Mouse (Mus musculus): Measurements from ENCODE around the gene 4930544D05Rik. TPM values are rescaled to one million over a fixed set of nuclear protein-coding genes. Genes with fewer than 3 reads are reported as not detected.

The 4930544D05Rik gene
- polyA plus RNA-seq, 1 experiment from 2014 or later, result not detected

DNA sequence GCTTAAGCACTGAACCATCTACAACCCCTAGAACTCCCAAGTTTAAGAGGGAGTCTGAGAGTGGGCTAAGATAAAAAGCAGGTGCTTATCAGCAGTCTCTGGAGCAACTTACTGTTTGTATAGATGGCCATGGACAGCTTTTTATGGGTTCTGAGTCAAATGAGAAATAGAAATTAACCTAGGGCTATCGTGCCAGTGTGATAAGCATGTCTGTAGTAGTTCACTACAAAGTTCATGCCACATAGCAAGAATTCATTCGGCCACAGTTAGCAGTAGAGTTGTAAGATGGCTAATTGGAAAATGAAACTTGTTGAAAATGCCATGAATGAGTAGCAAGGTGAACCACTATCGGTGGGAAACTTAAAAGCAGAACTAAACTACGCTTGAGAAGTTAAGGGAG is 32.9 kb downstream of the 4930544D05Rik start:
- H3K36me3 ChIP-seq, result peaks cover 75% of the 10 kb centered on the region
- 86% methylated on average over 4 of the region's 4 CpGs for WGBS
- peak overlapping the region; percentile 90 for H3K4me3 ChIP-seq
- H3K27me3 ChIP-seq (ENCODE audit: low read depth, poor library complexity, severe bottlenecking), result no peaks in the 10 kb centered on the region
- no peaks in the 10 kb centered on the region for H3K9me3 ChIP-seq (replicated peaks)
- no peak for DNase-seq (ENCODE audit: low spot score)
- H3K4me1 ChIP-seq, result peaks cover 57% of the 10 kb centered on the region
- no peak overlapping the region for H3K27ac ChIP-seq (replicated peaks)

DNA sequence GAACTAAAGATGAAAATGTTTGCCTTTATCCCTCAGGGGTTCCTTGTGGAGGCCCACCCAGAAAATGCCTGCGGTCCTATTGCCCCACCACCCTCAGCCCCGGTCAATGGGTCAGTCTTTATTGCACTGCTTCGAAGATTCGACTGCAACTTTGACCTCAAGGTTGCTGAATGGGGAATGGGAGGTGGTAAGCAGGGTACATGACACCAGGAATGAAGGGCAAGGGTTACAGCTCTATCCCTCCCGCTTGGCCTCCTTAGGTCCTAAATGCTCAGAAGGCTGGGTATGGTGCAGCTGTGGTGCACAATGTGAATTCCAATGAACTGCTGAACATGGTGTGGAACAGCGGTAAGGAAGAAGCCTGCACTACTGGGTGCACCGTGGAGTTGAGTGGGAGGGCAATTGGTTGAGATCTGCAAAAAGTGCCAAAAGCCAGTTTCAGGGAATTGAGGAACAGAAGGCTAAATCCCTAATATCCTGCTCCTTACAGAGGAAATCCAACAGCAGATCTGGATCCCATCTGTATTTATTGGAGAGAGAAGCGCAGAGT is 33.6 kb downstream of the 4930544D05Rik start:
- H3K9me3 ChIP-seq (replicated peaks), result no peaks in the 10 kb centered on the region
- DNase-seq (ENCODE audit: low spot score), result no peak
- H3K27me3 ChIP-seq (ENCODE audit: low read depth, poor library complexity, severe bottlenecking), result no peaks in the 10 kb centered on the region
- H3K4me3 ChIP-seq, result peak overlapping the region; percentile 90; the same call in 1 of the 2 replicates
- peaks cover 68% of the 10 kb centered on the region for H3K36me3 ChIP-seq
- peaks cover 57% of the 10 kb centered on the region for H3K4me1 ChIP-seq
- 85% methylated on average over 8 of the region's 8 CpGs for WGBS
- H3K27ac ChIP-seq (replicated peaks), result no peak overlapping the region

DNA sequence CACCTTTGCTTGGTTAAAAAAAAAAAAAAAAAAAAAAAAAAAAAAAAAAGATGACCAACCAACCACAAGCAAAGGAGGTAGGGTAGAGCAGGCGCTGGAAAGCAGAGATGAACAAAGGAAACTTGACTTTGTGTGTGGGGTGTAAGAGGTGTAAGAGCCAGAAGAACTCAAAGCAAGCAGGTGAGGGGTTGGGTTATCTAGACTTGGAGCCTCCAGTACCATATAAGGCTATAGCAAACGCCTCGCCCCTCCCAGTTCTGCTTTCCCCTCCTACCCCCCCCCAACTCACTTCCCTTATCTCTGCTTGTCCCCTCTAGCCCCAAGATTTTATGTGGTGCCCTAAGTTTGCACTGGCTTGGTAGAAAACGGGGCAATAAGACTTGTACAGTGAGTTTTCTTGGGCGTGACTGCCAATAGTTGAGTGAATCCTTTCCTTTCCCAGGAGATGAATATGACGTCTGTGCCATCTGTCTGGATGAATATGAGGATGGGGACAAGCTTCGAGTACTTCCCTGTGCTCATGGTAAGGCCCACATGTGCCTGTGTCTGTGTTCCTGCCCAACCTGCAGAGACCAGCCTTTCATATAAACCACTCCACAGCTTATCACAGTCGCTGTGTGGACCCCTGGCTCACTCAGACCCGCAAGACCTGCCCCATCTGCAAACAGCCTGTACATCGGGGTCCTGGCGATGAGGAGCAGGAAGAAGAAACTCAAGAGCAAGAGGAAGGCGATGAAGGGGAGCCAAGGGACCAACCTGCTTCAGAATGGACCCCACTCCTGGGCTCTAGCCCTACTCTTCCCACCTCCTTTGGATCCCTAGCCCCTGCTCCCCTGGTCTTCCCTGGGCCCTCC is 34.9 kb downstream of the 4930544D05Rik start:
- H3K27me3 ChIP-seq (ENCODE audit: low read depth, poor library complexity, severe bottlenecking), result no peaks in the 10 kb centered on the region
- no peak for DNase-seq (ENCODE audit: low spot score)
- H3K27ac ChIP-seq (replicated peaks), result no peak overlapping the region
- 81% methylated on average over 12 of the region's 12 CpGs for WGBS
- peaks cover 55% of the 10 kb centered on the region for H3K36me3 ChIP-seq
- H3K4me1 ChIP-seq, result peaks cover 60% of the 10 kb centered on the region
- no peaks in the 10 kb centered on the region for H3K9me3 ChIP-seq (replicated peaks)
- H3K4me3 ChIP-seq, result peak overlapping the region; percentile 18; the same call in 1 of the 2 replicates

DNA sequence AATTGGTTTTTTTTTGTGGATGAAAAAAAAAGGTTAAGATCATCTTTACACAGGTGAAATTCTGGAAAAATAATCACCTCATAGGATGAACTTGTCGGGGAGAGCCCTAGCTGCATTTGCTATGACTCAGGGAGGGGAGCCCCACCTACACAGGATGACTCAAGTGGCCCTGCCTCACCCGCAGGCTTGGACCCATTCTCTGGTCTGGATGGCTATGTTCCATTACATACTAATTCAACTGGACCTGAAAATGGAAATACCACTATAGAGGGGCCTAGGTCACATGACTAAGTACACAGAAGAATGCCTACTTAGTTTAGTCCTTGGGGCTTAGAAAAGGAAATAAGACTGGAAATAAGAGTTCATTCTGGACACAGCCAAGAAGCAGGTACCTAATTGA is 35.7 kb downstream of the 4930544D05Rik start:
- Histone ChIP-seq H3K27me3 (ENCODE audit: low read depth, poor library complexity, severe bottlenecking) (no peaks in the 10 kb centered on the region), H3K9me3 (replicated peaks) (no peaks in the 10 kb centered on the region), H3K4me1 (peaks cover 60% of the 10 kb centered on the region), H3K4me3 (peak overlapping the region; percentile 18; the same call in 1 of the 2 replicates), H3K27ac (replicated peaks) (no peak overlapping the region), H3K36me3 (peaks cover 51% of the 10 kb centered on the region)
- no peak for DNase-seq (ENCODE audit: low spot score)
- 90% methylated on average over 2 of the region's 2 CpGs for WGBS

DNA sequence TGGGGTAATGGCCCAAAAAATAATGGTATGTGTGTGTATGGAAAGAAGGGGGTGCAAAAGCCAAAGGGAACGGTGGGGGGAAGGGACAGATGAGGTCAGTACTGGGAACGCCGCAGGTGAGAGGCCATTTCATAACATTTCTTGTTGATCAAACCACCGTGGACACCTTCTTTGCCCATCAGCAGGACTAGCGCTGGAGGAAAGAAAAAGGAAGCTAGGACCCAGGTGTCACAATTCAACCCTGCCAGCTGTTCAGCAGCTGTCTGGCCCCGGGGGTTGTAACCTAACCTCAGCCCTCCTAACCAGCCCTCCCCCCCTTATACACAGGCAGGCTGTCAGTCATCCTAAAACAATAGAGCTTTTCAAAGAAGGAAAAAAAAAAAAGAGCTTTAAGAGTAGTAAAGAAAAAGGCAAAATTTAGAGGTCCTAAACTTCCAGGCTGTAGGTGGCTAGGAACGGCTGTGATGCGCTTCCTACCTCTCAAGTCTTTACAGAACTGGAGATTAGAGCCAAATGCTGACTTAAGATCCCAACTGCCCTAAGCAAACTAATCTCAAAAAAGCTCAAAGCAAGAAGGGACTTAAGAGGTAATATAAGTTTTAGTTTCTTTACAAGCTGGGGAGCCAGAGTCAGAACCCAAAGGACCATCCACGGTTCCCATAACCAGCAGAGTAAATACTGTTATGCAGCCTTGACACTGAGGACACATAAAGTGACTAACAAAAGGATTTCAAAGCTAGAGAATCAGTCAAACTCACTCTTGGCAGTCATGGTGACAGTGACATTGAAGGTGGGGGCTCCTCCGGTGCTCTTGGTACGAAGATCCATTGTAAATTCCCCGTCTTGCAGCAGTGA is 36.6 kb downstream of the 4930544D05Rik start:
- H3K4me3 ChIP-seq, result peak overlapping the region; percentile 100
- peaks cover 66% of the 10 kb centered on the region for H3K4me1 ChIP-seq
- H3K9me3 ChIP-seq (replicated peaks), result no peaks in the 10 kb centered on the region
- WGBS, result 76% methylated on average over 12 of the region's 12 CpGs
- peak overlapping the region; percentile 99; the same call in 1 of the 2 replicates for H3K27ac ChIP-seq (replicated peaks)
- H3K27me3 ChIP-seq (ENCODE audit: low read depth, poor library complexity, severe bottlenecking), result no peaks in the 10 kb centered on the region
- H3K36me3 ChIP-seq, result peaks cover 51% of the 10 kb centered on the region
- no peak for DNase-seq (ENCODE audit: low spot score)

DNA sequence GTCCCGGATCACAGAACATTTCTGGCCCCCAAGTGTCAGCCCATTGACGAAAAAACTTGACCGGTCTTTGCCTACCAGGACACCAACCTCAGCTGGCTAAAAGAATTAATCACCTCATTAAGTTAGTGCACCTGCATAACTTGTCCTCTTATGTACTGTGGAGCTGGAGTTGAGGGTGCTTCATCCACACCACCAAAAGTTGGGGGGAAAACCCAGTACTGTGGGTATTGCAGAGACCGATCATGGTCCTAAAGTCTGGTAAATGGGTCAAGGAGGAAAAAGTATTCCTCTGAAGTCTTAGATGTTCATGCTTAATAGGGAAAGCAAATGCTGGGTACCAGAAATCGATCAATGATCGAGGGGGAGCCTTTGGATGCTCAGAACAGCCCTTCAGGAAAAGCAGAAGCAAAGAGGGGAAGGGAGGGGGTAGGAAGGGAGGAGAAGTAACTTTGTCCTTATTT is 37.3 kb downstream of the 4930544D05Rik start:
- Histone ChIP-seq H3K27ac (replicated peaks) (peak overlapping the region; percentile 99), H3K4me1 (peaks cover 68% of the 10 kb centered on the region)
- 68% methylated on average over 6 of the region's 6 CpGs for WGBS

DNA sequence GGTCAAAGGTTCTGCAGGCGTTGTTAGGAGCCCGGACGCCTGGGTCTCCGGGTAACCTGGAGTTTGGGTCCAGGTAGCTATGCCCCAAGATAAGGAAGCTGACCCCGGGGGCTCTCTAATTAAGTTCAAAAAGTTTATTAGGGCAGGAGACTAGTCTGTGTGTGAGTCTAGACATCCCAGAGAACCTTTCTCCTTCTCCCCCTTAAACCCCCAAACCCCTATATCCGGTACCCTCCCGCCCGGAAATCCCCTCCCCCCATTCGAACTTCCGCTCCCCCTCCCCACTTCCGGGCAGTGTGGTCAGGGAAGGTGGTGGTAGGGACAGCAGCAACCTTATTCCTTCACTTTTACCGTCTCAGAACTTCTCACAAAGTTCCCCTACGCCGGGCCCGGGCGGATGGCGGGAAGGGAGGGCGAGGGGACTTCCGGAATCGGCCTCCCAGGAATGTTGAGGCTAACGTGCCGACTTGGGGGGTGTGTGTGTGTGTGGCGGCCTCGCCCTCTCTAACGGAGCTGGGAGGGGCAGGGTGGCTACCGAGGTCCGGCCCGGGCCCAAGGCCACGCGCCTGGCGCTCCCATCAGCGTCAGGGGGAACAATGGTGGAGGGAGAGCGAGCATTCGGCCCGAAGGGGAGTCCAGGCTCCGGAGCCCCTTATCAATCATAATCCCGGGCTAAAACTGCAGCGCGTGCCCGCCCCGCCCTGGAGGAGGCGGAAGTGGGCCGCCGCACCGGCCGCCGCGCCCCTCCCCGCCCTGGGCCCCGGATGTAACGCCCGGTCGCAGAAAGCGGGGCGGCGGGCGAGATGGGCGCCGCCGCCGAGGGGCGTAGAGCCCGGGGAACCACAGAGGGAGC is 37.9 kb downstream of the 4930544D05Rik start:
- Histone ChIP-seq H3K27me3 (ENCODE audit: low read depth, poor library complexity, severe bottlenecking) (no peaks in the 10 kb centered on the region), H3K4me3 (peak overlapping the region; percentile 100), H3K36me3 (peaks cover 46% of the 10 kb centered on the region), H3K4me1 (peaks cover 67% of the 10 kb centered on the region), H3K9me3 (replicated peaks) (no peaks in the 10 kb centered on the region), H3K27ac (replicated peaks) (peak overlapping the region; percentile 99)
- DNase-seq (ENCODE audit: low spot score), result peak; percentile 85
- WGBS, result 1% methylated on average over 57 of the region's 63 CpGs

More for the DNA sequence above, 37.3 kb downstream of the 4930544D05Rik start:
- Histone ChIP-seq H3K36me3 (peaks cover 51% of the 10 kb centered on the region), H3K27me3 (ENCODE audit: low read depth, poor library complexity, severe bottlenecking) (no peaks in the 10 kb centered on the region), H3K4me3 (peak overlapping the region; percentile 100), H3K9me3 (replicated peaks) (no peaks in the 10 kb centered on the region)
- DNase-seq (ENCODE audit: low spot score), result no peak

DNA sequence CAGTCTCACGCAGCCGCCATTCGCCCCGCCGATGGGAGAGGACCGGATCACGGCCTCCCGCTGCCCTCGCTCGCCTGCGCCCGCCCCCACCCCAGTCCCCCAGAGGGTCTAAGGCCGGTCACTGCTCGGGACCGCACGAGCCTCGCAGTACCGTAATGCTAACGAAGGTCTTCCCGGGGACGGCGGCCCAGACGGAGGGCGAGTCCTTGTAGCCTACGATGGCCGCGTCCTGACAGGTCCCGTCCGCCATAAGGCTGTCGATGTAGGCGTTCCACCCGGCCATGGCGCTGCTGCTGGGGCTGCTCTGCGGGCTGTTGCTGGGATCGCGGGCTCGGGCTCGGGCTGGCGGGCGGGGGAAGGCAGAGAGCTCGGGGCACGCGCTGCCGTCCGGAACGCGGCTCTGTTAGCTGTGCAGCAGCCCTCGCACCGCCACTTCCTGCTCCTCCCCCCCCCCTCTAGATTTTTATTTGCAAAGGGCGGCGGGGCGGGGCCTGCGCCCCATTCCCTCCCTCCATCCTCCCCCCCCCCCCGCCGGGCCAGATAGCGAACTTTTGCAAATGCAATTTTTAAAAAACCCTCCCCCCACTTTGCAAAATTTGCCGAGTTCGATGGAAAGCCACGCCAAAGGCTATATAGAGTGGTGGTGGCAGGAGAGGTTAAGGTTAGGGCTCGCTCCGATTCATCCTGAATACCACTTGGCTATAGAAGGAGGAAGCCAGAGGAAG is 38.7 kb downstream of the 4930544D05Rik start, which contains the start of gene Pfn1:
TSS of gene Pfn1 (minus strand) at position 447 of the 725 bp plus-strand sequence.
- Histone ChIP-seq H3K27ac (replicated peaks) (peak within 1 kb of the TSS; percentile 99), H3K4me1 (peaks cover 62% of the 10 kb centered on the region), H3K27me3 (ENCODE audit: low read depth, poor library complexity, severe bottlenecking) (no peaks in the 10 kb centered on the region), H3K4me3 (peak within 1 kb of the TSS; percentile 100), H3K36me3 (peaks cover 41% of the 10 kb centered on the region), H3K9me3 (replicated peaks) (no peaks in the 10 kb centered on the region)
- DNase-seq (ENCODE audit: low spot score), result peak; percentile 84
- WGBS, result under 1% methylated on average over 59 of the region's 61 CpGs

DNA sequence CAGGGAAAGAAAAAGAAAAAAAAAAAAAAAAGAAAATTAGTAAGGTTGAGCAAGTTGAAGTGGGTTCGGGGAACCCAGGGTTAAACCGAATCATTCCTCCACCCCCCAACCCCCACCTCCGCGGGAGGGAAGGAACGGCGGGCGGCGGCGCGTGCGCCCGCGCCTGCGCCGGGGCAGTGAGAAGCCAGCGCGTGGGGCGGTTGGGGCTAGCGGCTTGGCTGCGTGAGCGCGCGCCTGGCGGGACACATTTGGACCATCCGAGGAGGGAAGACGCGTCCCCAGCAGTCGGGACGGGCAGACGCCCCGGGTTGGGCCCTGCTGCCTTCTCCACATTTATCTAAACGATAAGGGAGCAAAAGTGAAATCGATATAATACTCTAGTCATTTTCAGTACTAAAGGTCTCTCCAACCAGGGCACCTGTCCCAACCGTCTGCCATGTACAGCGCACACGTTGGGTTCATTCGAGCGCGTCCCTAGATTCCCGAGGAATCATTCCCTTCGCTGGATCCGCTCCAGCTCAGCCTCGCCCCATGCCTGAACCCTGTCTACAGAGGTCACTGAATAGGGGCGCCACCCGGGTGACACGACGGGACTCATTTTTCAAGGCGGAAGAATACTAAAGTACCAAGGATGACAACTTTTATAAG is 39.4 kb downstream of the 4930544D05Rik start:
- DNase-seq (ENCODE audit: low spot score), result peak; percentile 82
- Histone ChIP-seq H3K4me1 (peaks cover 62% of the 10 kb centered on the region), H3K27me3 (ENCODE audit: low read depth, poor library complexity, severe bottlenecking) (no peaks in the 10 kb centered on the region), H3K9me3 (replicated peaks) (no peaks in the 10 kb centered on the region), H3K4me3 (peak overlapping the region; percentile 100), H3K36me3 (peaks cover 40% of the 10 kb centered on the region), H3K27ac (replicated peaks) (peak overlapping the region; percentile 99)
- WGBS, result 0% methylated on average over 48 of the region's 48 CpGs

DNA sequence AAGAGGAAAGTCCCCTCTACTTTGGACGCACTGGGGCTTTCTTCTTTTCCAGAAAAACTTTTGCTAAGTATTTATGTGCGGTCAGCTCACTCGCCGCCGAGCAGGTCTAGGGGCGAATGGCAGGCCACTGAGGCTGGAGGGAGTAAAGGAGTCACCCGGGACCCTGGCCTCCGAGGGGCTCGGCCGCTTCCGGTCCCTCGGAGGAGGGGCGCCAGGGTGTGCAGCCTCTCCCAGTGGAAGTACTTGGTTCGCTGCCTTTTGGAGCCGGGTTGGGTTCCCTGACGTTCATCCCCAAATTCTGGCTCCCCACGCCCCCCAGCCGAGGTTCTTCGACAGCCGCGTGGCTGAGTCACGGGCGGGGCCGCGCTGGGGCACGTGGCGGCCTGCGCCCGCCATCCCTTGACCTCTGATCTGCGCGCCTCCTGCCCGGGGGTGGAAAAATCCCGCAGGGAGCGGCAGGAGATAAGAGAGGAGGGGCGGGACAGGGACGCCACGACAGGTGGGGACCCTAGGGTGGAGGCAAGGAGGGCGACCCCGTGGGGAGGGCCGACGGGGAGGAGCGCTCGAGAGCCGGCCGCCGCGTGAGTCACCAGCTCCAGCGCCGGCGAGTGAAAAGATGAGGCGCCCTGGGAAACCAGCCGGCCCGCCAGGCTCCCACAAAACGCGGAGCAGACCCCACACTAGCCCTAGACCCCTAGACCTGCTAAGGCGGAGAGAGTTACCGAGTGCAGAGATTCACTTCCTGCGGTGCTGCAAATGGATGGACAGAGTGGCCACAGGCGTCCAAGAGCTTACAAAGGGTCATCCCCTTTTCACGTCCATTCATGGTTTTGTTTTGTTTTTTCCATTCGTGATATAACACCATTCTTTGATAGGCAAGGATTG is 40.2 kb downstream of the 4930544D05Rik start:
- Histone ChIP-seq H3K9me3 (replicated peaks) (no peaks in the 10 kb centered on the region), H3K4me1 (peaks cover 59% of the 10 kb centered on the region), H3K27me3 (ENCODE audit: low read depth, poor library complexity, severe bottlenecking) (no peaks in the 10 kb centered on the region), H3K27ac (replicated peaks) (peak overlapping the region; percentile 99), H3K4me3 (peak overlapping the region; percentile 100), H3K36me3 (peaks cover 40% of the 10 kb centered on the region)
- WGBS, result under 1% methylated on average over 61 of the region's 61 CpGs
- DNase-seq (ENCODE audit: low spot score), result peak; percentile 81
